Mouse (Mus musculus) kidney, adult 8-10 months (tissue): ENCODE data around the gene Surf1.
"Not testable (repeated sequence)": the region's sequence is repeated elsewhere in the genome, so short reads cannot be mapped to it uniquely, and the experiment has no call there.

Experiments used
- DNase-seq, 2 experiments: peaks; one replicate each; pipeline ENCODE4 v3.0.0; 2022

Surf1 gene

DNA sequence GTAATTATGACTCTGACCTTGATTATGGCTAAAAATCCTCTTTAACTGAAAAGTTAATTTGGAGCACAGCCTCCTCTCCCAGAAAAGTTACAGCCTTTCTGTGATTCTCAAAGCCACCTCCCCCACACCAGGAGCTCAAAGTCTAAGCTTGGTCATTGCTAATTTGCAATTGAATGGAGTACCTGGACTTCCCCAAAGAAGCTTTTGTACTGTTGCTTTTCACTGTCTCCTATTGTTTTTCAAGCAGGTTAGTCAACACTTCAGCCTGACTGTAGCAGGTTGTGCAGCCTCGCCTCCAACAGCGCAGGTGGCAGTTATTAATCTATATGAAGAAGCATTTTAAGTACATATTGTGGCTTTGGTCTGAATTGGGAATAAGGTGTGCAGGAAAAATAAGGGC lies 30.8 kb downstream of the Surf1 start:
- not testable (repeated sequence) for DNase-seq

DNA sequence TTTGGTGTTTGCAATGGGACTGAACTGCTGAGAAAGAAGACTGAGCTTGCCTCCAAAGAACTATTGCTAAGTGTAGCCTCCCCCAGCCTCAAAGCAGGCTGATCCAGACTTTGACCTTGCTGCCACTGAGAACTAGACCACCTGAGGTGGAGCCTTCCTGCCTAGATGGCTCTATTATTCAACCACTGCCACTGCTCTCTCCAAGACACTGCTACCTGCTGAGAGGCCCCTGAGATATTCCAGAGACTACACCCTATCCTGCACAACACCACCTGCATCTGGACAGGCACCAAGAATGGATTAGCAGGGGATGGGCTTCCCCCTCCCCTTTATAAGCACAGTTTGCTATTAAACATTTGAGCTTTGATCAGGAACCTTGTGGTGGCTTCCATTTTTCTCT lies 37.8 kb downstream of the Surf1 start:
- DNase-seq: no peak

DNA sequence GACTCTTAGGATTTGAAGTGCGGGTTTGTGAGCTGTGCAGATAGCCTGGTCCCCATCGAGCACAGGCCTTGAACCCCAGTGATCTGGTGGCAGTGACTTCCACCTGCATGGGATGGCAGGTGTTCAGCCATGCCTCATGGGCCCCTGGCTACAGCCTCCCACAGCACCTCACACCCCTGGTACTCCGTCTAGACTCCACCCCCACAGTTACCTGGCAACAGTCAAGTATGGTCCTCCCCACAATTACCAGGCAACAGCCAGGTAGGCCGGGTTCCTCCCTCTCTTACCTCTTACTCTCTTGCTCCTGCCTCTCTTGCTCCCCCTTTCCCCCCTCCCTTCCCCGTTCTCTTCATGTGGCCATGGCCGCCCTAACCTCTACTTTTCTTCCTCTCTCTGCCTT lies 45.7 kb downstream of the Surf1 start:
- no peak for DNase-seq

DNA sequence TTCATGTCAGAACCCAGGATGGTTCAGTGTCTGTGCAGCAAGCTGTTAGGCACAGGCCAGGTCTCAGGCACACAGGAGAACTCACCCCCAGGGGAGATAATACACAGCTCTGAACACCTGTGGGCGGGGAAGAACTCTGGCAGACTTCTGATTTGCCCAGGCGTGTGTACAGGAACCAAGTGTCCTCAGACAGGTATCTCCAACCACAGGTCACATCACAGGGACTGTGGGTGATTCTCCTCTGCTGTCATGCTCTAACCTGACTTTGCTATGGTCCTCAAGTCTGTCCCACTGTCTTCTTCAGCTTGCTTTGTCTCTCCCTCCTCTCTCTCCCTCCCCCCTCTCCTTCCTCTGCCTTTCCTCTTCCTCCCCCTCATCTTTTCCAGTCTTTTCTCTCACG lies 51.5 kb downstream of the Surf1 start, which contains the start of gene Abo:
Gene Abo (minus strand): TSS at position 101 of the 400 bp plus-strand sequence.
- DNase-seq: no peak
